Mouse (Mus musculus) spleen, adult 18-20 months (tissue): ENCODE results near the gene Ttc36.

Experiments
- DNase-seq, 2 experiments: peaks; one replicate each; pipeline ENCODE4 v3.0.0; 2022; ENCODE audit warnings: mixed read lengths in 2 of 2

The Ttc36 gene

DNA sequence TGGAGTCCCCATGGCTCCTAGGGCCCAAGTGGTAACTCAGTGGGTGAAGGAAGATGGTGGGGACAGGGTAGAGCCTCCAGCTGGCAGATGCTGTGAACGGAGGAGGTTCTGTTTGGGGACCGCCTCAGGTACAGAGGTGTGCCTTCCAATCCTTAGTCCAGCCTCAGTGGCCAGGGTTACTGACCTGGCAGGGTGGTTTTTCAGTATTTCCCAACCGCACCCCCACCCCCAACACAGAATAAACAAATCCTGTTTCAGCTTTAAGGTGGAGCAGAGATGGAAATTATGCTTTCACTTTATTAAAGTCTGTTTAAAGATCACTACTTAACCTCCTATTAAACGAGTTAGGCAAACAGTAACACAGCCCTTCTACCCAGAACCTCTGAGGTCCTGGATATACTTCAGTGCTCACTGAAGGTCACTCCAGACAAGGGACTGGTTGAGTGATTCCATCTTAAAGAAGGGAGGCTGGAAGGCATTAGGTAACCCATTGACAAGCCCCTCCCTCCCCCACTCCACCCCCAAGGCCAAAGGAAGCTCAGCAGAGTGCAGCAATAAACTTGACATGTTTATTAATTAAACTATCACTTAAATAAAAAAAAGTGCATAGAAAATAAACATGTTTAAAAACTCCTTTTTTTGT, at the start of gene Ttc36:
Ttc36 (minus strand) TSS at position 265 of the 643 bp plus-strand sequence.
- no peak for DNase-seq

DNA sequence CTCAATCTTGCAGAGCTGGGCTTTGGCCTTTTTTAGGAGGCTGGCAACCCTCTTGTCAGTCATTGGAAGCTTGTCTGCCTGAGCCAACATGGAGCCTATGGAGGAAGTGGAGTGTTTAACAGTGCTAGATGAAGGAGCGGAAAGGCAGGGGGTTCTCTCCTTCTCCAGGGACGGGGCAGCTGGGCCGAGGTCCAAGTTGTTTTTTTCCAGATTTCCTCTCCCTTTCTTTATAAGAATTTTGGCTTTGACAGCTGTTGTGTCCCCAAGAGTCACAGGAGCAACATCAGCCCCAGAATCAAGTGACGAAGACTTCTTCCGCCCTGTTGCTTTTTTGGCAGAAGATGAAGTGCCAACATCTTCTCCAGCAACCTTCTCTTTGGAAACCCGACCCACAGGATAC, 44.6 kb upstream of the Ttc36 start:
- no peak for DNase-seq

DNA sequence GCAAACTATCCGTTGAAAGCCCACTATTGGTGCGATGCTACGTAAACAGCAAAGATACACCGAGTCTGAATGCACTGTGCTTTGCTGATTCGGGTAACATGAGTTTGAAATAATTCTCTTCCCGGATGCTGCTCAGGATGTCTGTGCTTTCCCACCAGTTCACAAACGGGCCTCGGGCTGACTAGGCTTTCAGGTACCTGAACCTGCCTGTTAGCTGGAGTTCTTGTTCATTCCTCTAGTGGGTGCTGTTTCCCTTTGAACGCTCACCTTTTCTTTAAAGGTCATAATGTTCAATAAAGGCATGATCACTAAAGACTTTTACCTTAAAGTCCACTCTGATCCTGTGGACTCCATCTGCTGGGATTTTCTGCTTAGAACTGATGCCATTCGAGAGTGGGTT, 38.4 kb upstream of the Ttc36 start:
- peak in 1 of 2 experiments; percentile 24 for DNase-seq

DNA sequence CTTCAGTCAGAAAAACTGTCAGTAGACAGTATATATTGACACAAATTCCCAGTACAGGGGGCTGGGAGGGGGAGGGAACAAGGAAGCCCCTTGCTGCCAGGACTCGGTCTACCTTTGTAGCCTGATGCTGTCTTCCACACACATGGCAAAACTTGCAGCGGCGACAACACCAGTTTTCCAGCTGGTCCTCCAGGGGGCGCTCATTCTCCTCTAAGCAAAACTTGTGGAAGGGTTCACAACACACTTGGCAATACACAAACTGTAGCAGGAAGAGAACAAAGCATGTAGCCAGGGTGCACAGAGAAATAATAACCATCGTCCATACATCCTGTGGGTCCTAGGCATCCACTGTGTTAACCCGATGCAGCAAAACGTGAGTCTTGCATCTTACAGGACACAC, 33.6 kb upstream of the Ttc36 start:
- peak; percentile 35 to 65 for DNase-seq

DNA sequence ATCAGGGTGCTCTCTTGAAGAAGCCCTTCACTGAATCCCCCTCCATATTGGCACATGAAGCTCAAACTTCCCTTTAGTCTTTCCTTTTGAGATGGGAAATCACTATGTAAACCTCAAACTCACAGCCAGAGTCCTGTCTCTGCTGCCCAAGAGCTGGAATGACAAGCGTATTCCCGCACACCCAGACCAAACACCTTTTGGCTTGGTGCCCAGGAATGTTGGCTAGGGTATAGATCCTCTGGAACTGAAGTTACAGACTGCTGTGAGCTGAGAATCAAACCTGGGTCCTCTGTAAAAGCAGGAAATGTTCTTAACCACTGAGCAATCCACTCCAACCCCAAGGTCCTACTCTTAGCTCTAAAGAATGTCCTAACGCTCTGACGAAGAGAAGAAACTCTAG, 29.5 kb upstream of the Ttc36 start:
- no peak for DNase-seq

DNA sequence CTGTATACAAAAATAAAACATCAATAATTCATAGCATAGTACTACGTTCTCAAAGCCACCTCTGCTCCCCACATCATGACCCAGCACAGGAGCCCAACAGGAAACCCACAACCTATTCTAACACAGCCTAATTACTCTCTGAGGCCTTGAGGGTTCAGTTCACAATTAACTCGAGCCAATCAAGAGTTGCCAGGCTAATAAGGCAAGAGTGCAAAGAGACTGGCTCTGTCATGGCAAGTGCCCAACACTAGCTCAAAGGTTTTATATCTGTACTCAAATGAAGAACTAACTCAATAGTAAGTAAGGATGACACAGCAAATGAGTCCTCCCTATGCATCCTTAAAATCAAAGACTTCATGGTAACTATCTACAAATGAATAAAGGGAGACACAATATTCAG, 27.6 kb upstream of the Ttc36 start:
- no peak for DNase-seq

DNA sequence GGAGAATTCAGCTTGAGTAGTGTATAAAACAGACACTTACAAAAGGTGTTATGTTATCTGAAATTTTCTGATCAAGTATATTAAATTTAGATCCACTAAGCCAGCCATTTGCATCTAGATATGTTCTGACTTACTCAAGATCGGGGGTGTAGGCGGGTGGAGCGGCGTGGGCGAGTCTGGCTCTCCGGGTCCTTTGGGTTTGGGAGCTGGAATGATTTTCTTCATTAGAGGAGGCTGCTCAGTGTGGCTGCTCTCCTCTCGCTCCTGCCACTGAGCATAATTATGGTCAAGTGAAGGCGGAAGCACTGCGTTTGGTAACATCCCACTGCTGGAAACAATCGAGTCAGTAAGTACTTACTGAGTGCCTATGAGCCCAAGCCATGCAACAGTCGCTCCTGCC, 26.1 kb upstream of the Ttc36 start:
- no peak for DNase-seq

DNA sequence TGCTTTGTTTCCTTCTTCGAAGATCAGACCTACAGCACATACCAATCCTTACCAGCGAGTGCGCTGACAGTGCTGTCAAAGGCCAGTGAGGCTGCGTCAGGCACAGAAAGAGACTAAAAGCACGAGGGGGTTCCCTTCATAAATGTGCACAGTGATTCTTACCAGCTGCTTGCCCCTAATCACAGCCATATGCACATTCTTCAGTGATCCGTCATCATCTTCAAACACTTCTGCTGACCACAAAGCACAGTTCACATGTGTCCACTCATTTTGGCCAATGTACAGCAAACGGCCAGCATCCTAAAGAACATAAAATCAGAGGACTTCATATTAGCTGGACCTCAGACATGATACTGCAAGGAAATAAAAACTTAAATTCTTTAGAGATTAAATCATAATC, 23.8 kb upstream of the Ttc36 start:
- DNase-seq = no peak

DNA sequence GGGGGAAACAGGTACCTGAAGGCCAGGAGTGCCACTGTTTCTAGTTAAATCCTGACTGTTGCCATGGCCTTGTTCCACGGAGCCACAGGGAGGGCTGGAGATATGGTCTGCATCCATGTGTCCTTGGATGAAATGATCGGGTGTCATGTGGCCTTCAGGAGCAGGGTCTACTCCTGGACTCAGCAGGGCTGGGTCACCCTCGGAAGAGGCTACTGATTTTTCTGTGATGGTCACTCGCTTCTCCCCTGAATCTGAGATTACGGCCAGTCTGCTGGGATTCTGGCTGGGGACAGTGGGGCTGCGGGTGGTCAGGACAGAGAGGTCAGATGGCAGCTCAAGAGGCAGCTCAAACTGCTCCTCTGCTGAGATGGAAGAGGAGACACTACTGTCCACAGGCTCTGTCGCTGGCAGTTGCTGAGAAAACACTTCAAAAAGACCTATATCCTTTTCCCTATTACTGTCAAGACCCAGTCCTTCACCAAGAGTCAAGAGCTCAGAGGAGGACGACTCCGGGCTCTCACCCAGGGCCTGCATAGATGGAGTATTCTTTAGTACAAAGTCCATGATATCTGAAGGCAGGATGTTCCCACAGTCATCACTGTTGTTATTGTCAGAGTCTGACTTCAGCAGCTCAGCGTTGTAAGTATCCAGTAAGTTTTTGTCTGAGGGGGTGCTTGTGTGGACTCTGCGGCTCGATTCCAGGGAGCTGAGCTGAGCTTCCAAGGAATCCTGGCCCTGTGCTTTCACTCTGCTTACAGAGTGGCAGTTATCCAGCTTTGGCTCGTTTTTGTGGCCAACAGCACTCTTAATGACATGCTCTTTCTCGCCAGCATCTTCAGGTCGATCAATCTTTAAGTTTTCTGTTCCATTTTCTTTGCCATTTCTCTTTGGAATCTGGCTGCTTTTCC, 17.3 kb upstream of the Ttc36 start:
- no peak for DNase-seq

DNA sequence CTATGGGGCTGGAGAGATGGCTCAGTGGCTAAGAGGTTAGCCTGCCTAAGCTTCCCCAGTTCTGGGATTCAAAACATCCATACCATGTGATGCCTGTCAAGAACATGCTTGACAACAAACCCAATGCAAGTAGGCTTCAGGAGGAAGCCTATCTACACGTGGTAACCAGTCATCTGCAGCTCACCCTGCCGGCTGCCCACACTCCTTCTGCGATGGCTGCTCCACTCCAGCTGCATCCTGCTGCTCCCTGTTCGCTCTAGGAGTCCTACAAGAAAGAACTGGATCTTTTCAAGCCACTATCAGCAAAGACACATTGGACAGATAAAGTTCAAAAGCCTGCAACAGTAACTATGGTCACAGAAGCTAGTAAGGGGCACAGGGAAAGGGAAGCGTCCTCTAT, 14.7 kb upstream of the Ttc36 start:
- DNase-seq = no peak

DNA sequence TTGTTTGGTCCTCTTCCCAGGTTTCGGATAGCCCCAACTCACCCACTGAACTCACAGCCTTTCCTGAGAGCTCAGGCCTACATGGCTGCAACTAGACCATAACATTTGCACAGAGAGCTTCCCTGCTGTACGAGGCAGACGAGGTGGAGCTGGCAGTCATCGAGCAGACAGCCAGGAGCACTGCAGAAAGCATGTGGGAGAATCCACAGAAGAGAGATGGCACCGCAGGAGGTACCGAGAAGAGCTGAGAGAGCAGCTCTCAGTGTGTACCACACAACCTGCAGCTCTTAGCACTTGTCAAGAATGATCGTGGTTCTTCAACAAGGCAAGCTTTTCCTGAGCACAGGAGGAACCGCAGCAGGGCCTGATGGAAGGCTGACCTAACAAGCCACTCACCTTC, 11.3 kb upstream of the Ttc36 start:
- no peak for DNase-seq

DNA sequence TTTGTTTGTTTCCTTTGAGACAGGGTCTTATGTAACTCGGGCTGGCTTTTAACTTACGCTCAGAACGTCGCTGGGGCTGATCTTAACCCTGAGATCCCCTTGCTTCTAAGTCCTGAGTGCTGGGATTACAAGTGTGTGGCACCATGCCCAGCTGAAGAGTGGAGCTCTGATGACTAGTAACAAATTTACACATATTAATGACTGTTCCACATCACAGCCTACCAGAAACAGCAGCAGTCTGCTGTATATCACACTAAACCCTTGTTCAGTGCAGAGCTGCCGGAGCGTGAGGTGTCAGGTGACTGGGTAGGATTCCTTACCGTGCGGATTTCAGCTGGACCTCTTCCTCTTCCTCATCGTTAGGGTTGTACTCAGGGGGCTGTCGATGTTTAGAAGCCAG, 7.4 kb upstream of the Ttc36 start:
- DNase-seq = no peak

DNA sequence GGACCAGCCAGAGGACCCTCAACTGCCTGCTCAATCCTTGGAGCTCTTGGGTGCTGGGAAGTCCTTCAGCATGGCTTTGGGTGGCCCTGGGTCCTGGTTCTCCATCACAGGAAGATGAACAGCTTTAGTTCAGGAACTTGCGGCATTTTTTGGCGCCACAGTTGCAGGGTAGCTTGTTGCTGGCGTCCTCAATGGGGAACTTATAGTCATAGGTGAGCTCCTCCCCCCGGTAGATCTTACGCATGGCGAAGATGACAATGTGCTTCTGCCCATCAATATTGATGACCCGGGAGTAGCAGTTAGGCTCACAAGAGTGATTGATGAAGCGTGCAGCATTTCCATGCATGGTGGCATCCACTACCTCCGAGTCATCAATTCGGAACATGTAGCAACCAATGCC, 4.9 kb upstream of the Ttc36 start:
- no peak for DNase-seq

DNA sequence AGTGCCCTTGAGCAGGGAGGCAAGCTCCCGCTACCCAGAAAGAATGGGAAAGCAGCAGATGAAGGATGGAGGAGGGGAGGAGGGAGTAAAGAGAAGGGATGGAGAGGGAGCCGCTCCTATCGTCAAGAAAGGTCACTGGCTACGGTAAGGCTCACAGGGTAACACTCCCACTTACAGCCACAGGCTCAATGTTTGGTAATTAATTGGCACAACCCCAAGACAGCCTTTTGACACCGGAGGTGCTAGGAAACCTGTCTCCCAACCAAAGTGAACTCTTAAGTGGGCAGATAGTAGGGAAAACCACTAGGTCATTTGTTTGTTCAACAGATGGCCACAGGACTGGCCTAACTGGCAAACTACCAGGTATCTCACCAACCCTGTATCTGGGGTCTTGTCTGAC, 4.3 kb upstream of the Ttc36 start:
- DNase-seq = no peak

DNA sequence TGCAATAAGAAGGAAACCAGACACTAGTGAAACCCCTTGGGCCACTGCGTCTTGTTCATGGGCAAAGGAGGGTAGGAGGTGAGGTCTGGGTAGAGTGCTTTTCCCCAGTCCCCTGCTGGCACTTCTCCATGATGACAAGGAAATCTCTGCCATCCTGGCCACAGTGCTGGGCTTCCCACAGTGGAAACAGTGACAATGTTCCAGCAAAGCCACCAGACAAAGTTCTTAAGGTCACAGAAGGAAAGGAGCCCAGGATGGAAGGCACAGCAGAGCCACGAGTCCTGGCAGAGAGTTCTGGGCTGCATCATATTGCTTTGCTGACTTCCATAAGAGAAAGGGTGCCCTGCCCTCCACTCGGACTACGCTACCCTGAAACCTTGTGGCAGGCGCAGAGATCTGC, 2.7 kb upstream of the Ttc36 start:
- DNase-seq = no peak

DNA sequence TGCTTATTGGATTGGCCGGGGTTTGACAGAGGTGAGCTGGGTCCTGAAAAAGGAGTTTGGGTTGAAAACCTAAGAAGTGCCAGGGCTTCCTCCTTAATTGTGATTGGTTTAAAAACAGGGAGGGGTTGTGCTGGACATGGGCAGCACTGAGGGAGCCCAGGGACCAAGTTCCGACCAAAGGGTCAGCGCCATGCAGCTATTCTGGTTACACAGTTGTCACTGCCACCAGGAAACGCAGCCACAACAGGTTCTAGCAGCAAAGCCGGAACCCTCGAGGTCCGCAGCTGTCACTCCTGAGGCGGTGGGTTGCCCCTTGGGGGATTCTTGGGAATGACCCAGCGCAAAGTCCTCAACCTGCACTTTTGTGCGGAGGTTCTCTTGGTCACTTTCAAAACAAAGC, 1.8 kb upstream of the Ttc36 start:
- no peak for DNase-seq

DNA sequence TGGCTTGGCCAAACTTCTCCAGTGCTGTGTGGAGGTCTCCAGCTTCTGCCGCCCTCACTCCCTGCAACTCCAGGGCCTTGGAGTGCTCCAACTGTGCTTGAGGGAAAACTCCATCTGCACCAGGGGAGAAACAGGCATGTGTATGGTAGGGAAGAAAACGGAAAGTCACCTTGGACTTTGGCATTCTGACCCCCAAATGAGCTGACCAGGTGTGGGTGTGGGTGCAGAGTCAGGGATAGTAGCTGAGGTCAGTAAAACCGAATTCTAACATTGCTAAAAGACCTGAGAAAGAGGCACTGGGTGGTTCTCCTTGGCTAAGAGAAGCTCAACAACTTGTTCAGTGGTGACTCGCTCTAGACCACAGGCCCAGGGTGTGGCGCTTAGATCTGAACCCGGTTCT, 1.2 kb downstream of the Ttc36 start:
- DNase-seq = no peak

DNA sequence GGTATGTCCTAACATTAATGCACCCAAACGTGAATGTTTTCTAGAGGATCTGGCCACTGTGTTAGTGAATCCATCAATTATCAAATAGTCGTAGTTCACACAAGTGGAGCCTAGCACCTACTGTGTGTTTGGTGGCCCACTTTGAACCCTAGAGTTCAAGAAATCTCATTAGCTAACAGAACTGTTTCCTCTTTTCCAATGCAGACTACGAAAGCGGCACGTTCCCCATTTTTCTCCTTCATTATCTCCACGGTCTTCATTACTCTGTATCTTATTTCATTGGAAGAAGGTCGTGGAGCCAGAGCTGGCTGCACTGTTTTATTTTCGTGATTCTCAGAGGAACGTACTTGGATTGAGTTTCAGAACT, 2.9 kb downstream of the Ttc36 start:
- DNase-seq = no peak

DNA sequence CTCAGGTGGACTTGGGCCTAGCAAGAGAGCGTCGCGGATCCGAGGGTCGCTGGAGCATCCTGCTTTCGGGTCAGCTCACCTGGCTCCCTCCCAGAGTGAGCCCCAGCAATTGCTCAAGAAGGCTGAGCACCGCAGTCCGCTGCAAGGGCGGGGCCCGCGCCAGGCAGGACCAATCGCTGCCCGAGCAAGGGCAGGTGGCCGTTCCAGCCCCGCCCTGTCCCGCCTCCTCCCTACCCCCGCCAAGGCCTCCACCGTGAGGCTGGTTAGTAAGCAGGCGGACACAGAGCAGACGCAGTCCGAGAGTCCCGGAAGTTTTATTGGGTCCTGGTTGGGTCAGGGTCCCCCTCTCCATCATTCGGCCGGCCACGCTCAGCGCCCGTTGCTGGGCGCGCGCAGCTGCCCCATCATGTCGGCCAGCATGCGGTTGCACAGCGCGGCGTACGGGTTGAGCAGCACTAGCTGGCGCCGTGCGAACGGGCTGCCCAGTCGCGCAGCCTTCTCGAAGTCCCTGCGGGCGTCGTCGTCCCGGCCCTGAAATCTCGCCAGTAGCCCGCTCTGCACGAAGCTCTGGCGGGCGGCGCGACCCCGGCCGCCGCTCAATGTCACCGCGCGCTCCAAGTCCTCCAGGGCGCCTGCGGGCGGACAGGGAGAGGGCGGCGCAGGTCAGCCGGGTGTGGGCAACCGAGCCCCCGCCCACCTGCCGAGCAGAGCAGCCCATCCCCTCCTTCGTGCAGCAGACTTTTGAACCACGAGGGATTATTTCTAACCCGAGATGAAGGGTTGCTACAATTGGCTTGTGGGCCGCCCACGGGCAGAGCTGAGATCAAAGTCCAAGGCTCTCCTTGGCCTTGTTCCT, 3.5 kb downstream of the Ttc36 start, which contains the start of gene Tmem25:
Tmem25 (minus strand) TSS at position 206 of the 856 bp plus-strand sequence.
- peak; percentile 61 to 77 for DNase-seq

DNA sequence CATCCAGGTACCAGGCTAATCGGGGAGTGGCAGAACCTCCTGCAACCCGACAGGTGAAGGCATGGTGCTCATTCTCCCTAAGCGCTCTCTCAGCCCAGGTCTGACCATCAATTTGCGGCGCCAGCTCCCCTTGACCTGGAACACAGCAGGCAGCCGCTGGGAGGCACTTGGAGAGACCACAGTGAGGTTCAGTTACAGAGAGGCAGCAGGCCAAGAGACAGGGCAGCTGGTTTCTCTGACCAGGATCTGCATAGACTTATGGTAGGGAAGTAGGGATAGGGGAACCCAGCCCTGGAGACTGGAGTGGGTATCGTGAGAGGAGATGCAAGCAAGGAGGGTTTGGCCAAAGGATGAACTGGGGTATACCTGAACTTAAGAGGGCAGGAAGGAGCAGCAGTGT, 4.6 kb downstream of the Ttc36 start:
- no peak for DNase-seq

DNA sequence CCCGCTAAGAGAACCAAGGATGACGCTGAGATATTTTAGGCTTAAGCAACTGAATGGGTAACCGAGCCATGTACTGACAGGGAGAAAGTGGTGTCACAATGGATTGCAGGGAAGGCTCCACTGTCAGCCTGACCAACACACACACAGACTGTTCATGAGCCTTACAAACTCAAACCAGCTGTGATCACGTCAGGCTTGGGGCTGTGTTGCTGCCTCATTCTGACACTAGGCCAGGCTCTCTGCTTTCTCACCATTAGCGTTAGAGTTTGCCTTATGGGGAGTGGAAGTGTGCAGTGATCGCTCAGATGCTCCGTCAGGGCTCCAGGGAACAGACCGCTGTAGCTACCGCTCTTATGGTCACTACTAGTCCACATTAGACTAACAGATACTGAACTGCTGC, 10.0 kb downstream of the Ttc36 start:
- DNase-seq = no peak

DNA sequence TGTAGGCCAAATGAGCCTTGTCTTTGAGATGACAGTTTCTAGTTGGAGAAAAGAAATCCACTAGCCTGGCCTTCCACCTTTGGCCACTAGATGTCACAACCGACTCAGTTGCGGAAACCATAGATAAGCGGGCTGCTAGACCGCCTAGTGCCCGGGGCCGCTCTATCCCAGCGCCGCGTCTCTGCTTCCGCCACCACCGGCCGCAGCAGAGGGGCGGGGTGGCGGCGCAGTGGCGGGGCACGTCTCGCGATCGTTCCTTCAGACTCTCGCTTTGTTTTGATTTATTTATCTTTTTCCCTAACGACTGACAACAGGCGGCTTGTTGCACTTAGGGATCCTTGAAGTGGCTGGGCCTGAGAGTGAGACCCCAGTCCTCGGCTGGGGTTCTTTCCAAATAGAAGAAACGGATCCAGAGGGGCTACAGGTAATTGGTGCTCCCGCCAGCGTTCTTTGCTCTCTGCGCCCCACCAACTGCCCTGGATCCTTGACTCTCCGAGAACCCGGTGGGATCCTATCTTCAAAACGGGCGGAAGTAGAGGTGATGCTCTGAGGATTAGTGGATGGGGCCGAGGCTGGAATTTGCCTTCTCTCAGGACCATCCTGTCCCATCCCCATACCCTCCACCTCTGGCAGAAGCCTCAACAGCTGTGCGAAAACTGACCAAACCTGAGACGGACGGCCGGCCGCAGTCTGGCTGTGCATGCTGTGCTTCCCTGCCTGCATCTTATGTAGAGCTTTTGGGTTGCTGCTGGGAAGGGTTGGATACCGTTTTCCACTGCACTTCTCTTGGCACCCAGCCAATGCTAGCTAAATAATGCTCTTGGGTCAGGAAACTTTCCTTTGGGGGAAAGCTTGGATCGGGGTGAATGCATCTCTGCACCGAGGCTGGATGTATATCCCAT, 29.9 kb downstream of the Ttc36 start:
- DNase-seq = peak; percentile 80 to 89

DNA sequence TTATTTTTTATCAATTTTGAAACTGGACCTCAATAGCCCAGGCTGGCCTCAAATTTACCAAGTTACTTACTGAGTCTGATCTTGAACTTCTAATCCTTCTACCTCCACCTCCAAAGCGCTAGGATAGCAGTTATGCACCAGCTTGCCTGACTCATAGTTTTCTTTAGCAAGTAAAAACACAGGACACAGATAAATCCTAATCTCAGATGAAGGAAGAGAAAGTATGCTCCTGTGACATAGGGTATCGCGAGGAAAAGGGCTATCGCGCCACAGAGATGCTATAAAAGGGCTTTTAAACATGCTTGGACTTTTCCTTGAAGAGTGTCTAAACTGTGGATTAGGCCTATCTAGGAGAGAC, 30.5 kb downstream of the Ttc36 start:
- DNase-seq = no peak
